Mouse (Mus musculus): ENCODE data around the gene Olfr847. TPM values are rescaled to one million over a fixed set of nuclear protein-coding genes. Genes with fewer than 3 reads are reported as not detected.

The Olfr847 gene
- not detected in 2 replicates for polyA plus RNA-seq (2012; rRNA removed)

GRCm38 (mm10) chr9:19378569-19378968 is at the start of gene Olfr847:
Gene Olfr847, minus strand, starts transcription at chr9:19378669.

GRCm38 (mm10) chr9:19363905-19364304 is 14.6 kb downstream of the Olfr847 start, which contains the start of gene Olfr846:
Gene Olfr846, minus strand, starts transcription at chr9:19364005.

GRCm38 (mm10) chr9:19336157-19336556 is 42.3 kb downstream of the Olfr847 start, which contains the start of gene Olfr845:
Gene Olfr845, plus strand, starts transcription at chr9:19336457.

Other genes starting within 250 kb of the Olfr847 start
- not detected in 2 replicates for gene Olfr837, start 242.4 kb downstream of the Olfr847 start, polyA plus RNA-seq (2012; rRNA removed)
- not detected in 2 replicates for gene Olfr839-ps1, start 201.4 kb downstream of the Olfr847 start, polyA plus RNA-seq (2012; rRNA removed)
- not detected in 2 replicates for gene Olfr843, start 126.7 kb downstream of the Olfr847 start, polyA plus RNA-seq (2012; rRNA removed)
- not detected in 2 replicates for gene Olfr844, start 62.3 kb downstream of the Olfr847 start, polyA plus RNA-seq (2012; rRNA removed)
- gene Olfr845, start 42.2 kb downstream of the Olfr847 start, polyA plus RNA-seq (2012; rRNA removed) = not detected in 2 replicates
- not detected in 2 replicates for gene Olfr846, start 14.7 kb downstream of the Olfr847 start, polyA plus RNA-seq (2012; rRNA removed)
- gene Olfr849, start 61.6 kb upstream of the Olfr847 start, polyA plus RNA-seq (2012; rRNA removed) = not detected in 2 replicates
- gene Olfr850, start 99.6 kb upstream of the Olfr847 start, polyA plus RNA-seq (2012; rRNA removed) = not detected in 2 replicates
- not detected in 2 replicates for gene Olfr851, start 114.6 kb upstream of the Olfr847 start, polyA plus RNA-seq (2012; rRNA removed)
- not detected in 2 replicates for gene Olfr853, start 162.4 kb upstream of the Olfr847 start, polyA plus RNA-seq (2012; rRNA removed)
- not detected in 2 replicates for gene Olfr854, start 188.7 kb upstream of the Olfr847 start, polyA plus RNA-seq (2012; rRNA removed)
- gene Olfr855, start 203.9 kb upstream of the Olfr847 start, polyA plus RNA-seq (2012; rRNA removed) = not detected in 2 replicates
- 4.2 and 4.8 TPM in 2 replicates for gene Zfp317, start 243.4 kb upstream of the Olfr847 start, polyA plus RNA-seq (2012; rRNA removed)